Mouse (Mus musculus) lung, postnatal 0 days (tissue): ENCODE measurements around the gene Naxd.

ENCODE experiments used
- CTCF ChIP-seq: IDR thresholded peaks from 2 replicates; pipeline ENCODE4 v1.5.1; 2016; ENCODE audit warnings: antibody characterized with exemption, mild to moderate bottlenecking
- EP300 ChIP-seq: IDR thresholded peaks from 2 replicates; pipeline ENCODE4 v1.6.1; 2016; ENCODE audit warnings: antibody characterized with exemption, mild to moderate bottlenecking, control low read depth

- TF ChIP-seq EP300 (no peak), CTCF (no peak)
These were observed 21.4 kb upstream of the Naxd start for GRCm38 (mm10) chr8:11475876-11476275.
